Mouse (Mus musculus): Measurements from ENCODE around the gene 1700086D15Rik.

- TF ChIP-seq EP300 (IDR thresholded peaks at IDR 0.05; ENCODE audit: insufficient read depth, low read depth, low read length) (no peak), CTCF (IDR thresholded peaks at IDR 0.05; ENCODE audit: low read depth, low read length) (no peak)
Observed at GRCm38 (mm10) chr11:65205306-65205705, 45.6 kb upstream of the 1700086D15Rik start.
